Mouse (Mus musculus) heart, adult 2 months (tissue): ENCODE results near the gene Apobec3. TPM values are rescaled to one million over a fixed set of nuclear protein-coding genes. Genes with fewer than 3 reads are reported as not detected.
A peak's percentile ranks its signal among the peaks of the same experiment; 100 is the strongest.

ENCODE experiments used
- DNase-seq, 2 experiments: peaks; one replicate each; pipeline ENCODE4 v3.0.0; 2021
- H3K27ac ChIP-seq: fragments of 200-600 bp; 2 replicates; pipeline ENCODE4 v1.8.1; 2022
- H3K27me3 ChIP-seq: fragments of 200-500 bp; 2 replicates; pipeline ENCODE4 v1.6.1; 2012; ENCODE audit warnings: mild to moderate bottlenecking, low read length, inconsistent platforms, mixed read lengths; ENCODE audit not compliant: control insufficient read depth, insufficient read depth
- H3K36me3 ChIP-seq: fragments of 200-500 bp; 2 replicates; pipeline ENCODE4 v1.6.1; 2012; ENCODE audit warnings: low read length, inconsistent platforms; ENCODE audit not compliant: control insufficient read depth, insufficient read depth
- H3K4me1 ChIP-seq: fragments of 200-500 bp; 2 replicates; pipeline ENCODE4 v1.6.1; 2011; ENCODE audit warnings: low read length; ENCODE audit not compliant: control insufficient read depth, insufficient read depth
- H3K4me3 ChIP-seq: fragments of 200-600 bp; 2 replicates; pipeline ENCODE4 v1.8.1; 2022
- H3K79me2 ChIP-seq: fragments of 200-500 bp; replicated peaks from 2 replicates; pipeline ENCODE4 v1.6.1; 2012; ENCODE audit warnings: mild to moderate bottlenecking, inconsistent platforms, low read length, moderate library complexity, mixed read lengths; ENCODE audit not compliant: control insufficient read depth, insufficient read depth
- H3K9ac ChIP-seq: fragments of 200-500 bp; 2 replicates; pipeline ENCODE4 v1.6.1; 2012; ENCODE audit warnings: low read depth, mild to moderate bottlenecking, control low read depth, inconsistent platforms, low read length, mixed read lengths
- CTCF ChIP-seq: fragments of 200-600 bp; IDR thresholded peaks from 2 replicates; pipeline ENCODE4 v1.8.1; 2022; ENCODE audit warnings: antibody characterized with exemption, mild to moderate bottlenecking, moderate library complexity
- EP300 ChIP-seq: fragments of 200-500 bp; IDR thresholded peaks from 2 replicates; pipeline ENCODE4 v1.6.1; 2011; ENCODE audit warnings: low read depth, low read length, control low read depth; ENCODE audit not compliant: insufficient read depth
- POLR2A ChIP-seq: fragments of 200-500 bp; IDR thresholded peaks from 2 replicates; pipeline ENCODE4 v1.6.1; 2011; ENCODE audit warnings: mild to moderate bottlenecking, low read depth, low read length, control low read depth; ENCODE audit not compliant: insufficient read depth
- WGBS: fragments of 180-500 bp; shearing (Covaris S2); methylation state at CpG from one replicate; pipeline ENCODE4 v1.1.7; 2018; 5-methylcytosine and 5-hydroxymethylcytosine counted together
- intact Hi-C: fragments of 180-260 bp; cut with DNase I; formaldehyde crosslinking; loops from one replicate; pipeline ENCODE4 v1.15.1; 2025
- polyA plus RNA-seq: library from polyadenylated mRNA; depleted of rRNA; stranded (reverse); fragments of >200 nt; gene quantifications from 2 replicates; pipeline ENCODE4 v1.2.3, GENCODE M21; 2012
- total RNA-seq, 2 experiments: library from RNA; stranded (reverse); gene quantifications; 2 replicates each; pipeline ENCODE4 v1.2.3; 2021

Apobec3 gene
- total and polyA plus RNA-seq, 3 experiments = 6.8 to 13.9 (median 7.1) TPM

GRCm38 (mm10) chr15:79951226-79951625, 59.8 kb downstream of the Apobec3 start:
- WGBS = 77% methylated on average over 6 of the region's 6 CpGs
- no peak for TF ChIP-seq CTCF
- TF ChIP-seq EP300 = no peak
- no peak for TF ChIP-seq POLR2A
- intact Hi-C loops = loop anchor here (2.0 kb wide), 1 partner anchor 60 kb away; no protein-coding TSS in a partner anchor
- Histone ChIP-seq H3K36me3 (no peaks in the 10 kb centered on the region), H3K4me3 (no peak overlapping the region), H3K27me3 (no peaks in the 10 kb centered on the region), H3K9ac (no peak overlapping the region), H3K4me1 (peaks cover 20% of the 10 kb centered on the region), H3K79me2 (no peaks in the 10 kb centered on the region), H3K27ac (peak overlapping the region; percentile 80)
- DNase-seq = no peak

- intact Hi-C loops = loop anchor here (1.0 to 2.0 kb wide), 2 partner anchors 52 to 59 kb away; no protein-coding TSS in a partner anchor
- no peak overlapping the region for H3K4me3 ChIP-seq
- WGBS = 21% methylated on average over 14 of the region's 14 CpGs
- peaks cover 20% of the 10 kb centered on the region for H3K4me1 ChIP-seq
- H3K79me2 ChIP-seq = no peaks in the 10 kb centered on the region
- DNase-seq = peak; percentile 67 to 68
- no peaks in the 10 kb centered on the region for H3K36me3 ChIP-seq
- H3K27ac ChIP-seq = peak overlapping the region; percentile 80
- no peak overlapping the region; the same call in 1 of the 2 replicates for H3K9ac ChIP-seq
- H3K27me3 ChIP-seq = no peaks in the 10 kb centered on the region
- TF ChIP-seq POLR2A (no peak), EP300 (peak; percentile 71; the same call in 1 of the 2 replicates)
Measured at GRCm38 (mm10) chr15:79951730-79952503, 60.5 kb downstream of the Apobec3 start.

GRCm38 (mm10) chr15:79952504-79953231, 61.2 kb downstream of the Apobec3 start:
- Histone ChIP-seq H3K4me3 (no peak overlapping the region), H3K9ac (no peak overlapping the region), H3K27me3 (no peaks in the 10 kb centered on the region), H3K36me3 (no peaks in the 10 kb centered on the region), H3K27ac (peak overlapping the region; percentile 80), H3K4me1 (peaks cover 20% of the 10 kb centered on the region), H3K79me2 (no peaks in the 10 kb centered on the region)
- TF ChIP-seq CTCF (no peak), POLR2A (no peak)
- peak; percentile 28 to 51 for DNase-seq
- WGBS = 44% methylated on average over 11 of the region's 11 CpGs
- intact Hi-C loops = loop anchor here (1.0 kb wide), 1 partner anchor 52 kb away; no protein-coding TSS in a partner anchor

- intact Hi-C loops = no loop called here
- no peaks in the 10 kb centered on the region for H3K36me3 ChIP-seq
- no peak overlapping the region for H3K4me3 ChIP-seq
- DNase-seq = peak; percentile 49 to 62
- no peaks in the 10 kb centered on the region for H3K79me2 ChIP-seq
- peak overlapping the region; percentile 80 for H3K27ac ChIP-seq
- no peak overlapping the region for H3K9ac ChIP-seq
- peaks cover 20% of the 10 kb centered on the region for H3K4me1 ChIP-seq
- 0 out of 2 replicates have a peak, but pooled peaks have one; percentile 34 for TF ChIP-seq POLR2A
- no peak for TF ChIP-seq CTCF
- peak; percentile 89 for TF ChIP-seq EP300
- H3K27me3 ChIP-seq = no peaks in the 10 kb centered on the region
- WGBS = 45% methylated on average over 7 of the region's 7 CpGs
Measured at GRCm38 (mm10) chr15:79953470-79953869, 62.0 kb downstream of the Apobec3 start.

GRCm38 (mm10) chr15:79956559-79956958, 65.1 kb downstream of the Apobec3 start:
- H3K4me1 ChIP-seq = peaks cover 9% of the 10 kb centered on the region
- H3K9ac ChIP-seq = no peak overlapping the region
- intact Hi-C loops = no loop called here
- no peak overlapping the region for H3K27ac ChIP-seq
- no peak for DNase-seq
- TF ChIP-seq CTCF (no peak), POLR2A (no peak), EP300 (no peak)
- no peaks in the 10 kb centered on the region for H3K27me3 ChIP-seq
- no peaks in the 10 kb centered on the region for H3K79me2 ChIP-seq
- 85% methylated on average over 8 of the region's 8 CpGs for WGBS
- H3K36me3 ChIP-seq = no peaks in the 10 kb centered on the region
- H3K4me3 ChIP-seq = no peak overlapping the region
